Mouse (Mus musculus) stomach, adult 2 months (tissue): ENCODE data around the gene Apoc1. TPM values are rescaled to one million over a fixed set of nuclear protein-coding genes. Genes with fewer than 3 reads are reported as not detected.

Experiments
- polyA plus RNA-seq: library from polyadenylated mRNA; depleted of rRNA; stranded (reverse); fragments of >200 nt; gene quantifications from 2 replicates; pipeline ENCODE4 v1.2.3, GENCODE M21; 2012; rRNA removed

Gene Apoc1
- polyA plus RNA-seq, result 6.5 and 8.3 TPM in 2 replicates

GRCm38 (mm10) chr7:19691873-19692865 is at the start of gene Apoc1:
TSS of gene Apoc1 (minus strand) at chr7:19692660.

DNA sequence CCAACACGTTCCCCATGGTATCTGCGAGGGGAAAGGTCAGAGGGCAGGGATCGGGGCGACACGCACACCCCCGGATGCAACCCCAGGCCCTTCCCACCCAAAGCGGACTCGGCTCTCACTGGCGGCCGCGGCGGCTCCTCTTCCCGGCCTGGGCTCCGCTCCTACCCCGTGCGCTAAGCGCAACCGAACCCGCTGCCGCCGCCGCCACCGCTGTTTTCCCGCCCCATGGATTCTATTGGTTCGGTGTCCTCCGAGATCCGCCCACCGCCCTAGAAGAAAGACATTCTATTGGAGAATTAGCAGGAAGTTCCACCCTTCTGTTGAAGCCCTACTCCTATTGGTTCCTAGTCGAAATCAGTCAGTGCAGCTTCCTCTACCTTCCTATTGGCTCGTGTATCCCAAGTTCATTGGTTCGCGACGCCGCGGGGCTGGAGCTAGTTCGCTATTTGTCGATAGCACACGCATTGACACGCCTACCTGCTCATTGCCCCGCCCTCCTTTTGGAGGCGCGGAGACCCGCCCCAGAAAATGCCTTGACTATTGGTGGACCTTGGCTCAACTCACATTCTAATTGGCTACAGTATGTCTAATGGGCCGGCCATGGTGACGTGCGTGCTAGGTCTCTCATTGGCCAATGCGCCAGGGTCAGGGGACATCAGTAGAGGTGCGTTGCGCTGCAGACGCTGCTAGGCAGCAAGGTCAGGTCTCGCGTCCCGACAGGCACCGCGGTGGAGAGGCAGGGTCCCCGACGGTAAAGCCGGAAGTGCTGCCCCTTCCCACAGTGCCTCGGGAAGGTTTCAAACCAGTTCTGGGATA is 23.0 kb upstream of the Apoc1 start, which contains the start of gene Tomm40:
Gene Tomm40 (minus strand): TSS at position 200 of the 816 bp plus-strand sequence.

DNA sequence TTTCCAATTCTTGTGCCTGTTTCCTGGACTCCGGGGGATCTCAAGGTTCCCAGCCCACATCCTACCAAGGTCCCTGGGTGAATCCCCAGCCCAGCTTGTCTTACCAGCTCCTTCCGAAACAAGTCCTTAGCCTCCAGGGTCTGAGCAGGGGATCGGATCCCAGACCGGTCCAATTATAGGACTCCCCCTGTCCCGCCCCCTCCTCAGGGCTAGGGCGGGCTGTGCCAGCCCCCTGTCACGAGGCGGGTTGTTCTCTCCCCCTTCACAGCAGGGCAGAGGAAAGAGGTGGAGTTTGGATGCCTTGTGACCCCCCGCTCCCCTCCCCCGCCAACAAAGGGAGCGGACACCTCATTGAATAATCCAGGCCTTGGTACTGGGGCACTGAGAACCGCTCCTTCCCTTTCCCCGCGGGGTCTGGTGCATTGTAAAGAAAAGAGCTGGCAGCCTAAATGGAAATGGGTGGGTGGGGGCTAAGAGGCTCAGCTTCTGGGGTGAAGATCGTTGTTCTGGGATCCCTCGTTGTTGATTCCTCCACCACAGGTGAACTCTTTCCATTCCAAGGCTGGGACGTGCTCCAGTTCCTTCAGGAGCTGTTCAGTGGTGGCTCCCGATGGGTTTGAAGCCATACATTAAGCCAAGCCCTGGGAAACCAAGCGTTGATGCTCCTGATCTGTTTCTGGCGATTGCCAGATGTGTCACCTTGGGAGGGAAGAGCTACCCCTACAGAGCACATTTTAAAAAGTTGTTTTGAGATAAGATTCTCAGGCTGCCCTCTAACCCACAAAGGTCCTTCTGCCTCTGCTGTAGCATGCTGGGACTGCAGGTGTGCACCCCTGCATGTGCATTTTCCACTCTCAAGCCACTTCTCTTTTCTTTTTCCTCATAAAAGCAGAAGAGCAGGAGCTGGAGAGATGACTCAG is 6.7 kb upstream of the Apoc1 start, which contains the start of gene Apoe:
Gene Apoe (minus strand): TSS at position 282 of the 920 bp plus-strand sequence.

GRCm38 (mm10) chr7:19681202-19681694 is 11.2 kb downstream of the Apoc1 start, which contains the start of the genes Gm44805 and Apoc4:
TSS of gene Gm44805 (minus strand) at chr7:19681423.
TSS of gene Apoc4 (minus strand) at chr7:19681479.

GRCm38 (mm10) chr7:19677872-19678271 is 14.6 kb downstream of the Apoc1 start, which contains the start of gene Apoc2:
TSS of gene Apoc2 (minus strand) at chr7:19677941.

GRCm38 (mm10) chr7:19664955-19665841 is 27.3 kb downstream of the Apoc1 start, which contains the start of gene Clptm1:
TSS of gene Clptm1 (minus strand) at chr7:19665033.

Other genes starting within 250 kb of the Apoc1 start
- 10.8 and 27.7 TPM in 2 replicates for gene Mark4, start 233.8 kb downstream of the Apoc1 start, polyA plus RNA-seq
- gene Exoc3l2, start 229.3 kb downstream of the Apoc1 start, polyA plus RNA-seq, result 6.3 and 7.2 TPM in 2 replicates
- 7.3 and 15.7 TPM in 2 replicates for gene Bloc1s3, start 184.3 kb downstream of the Apoc1 start, polyA plus RNA-seq
- gene Trappc6a, start 184.3 kb downstream of the Apoc1 start, polyA plus RNA-seq, result 119 and 179 TPM in 2 replicates
- gene Nkpd1, start 174.8 kb downstream of the Apoc1 start, polyA plus RNA-seq, result 45.5 and 87.5 TPM in 2 replicates
- gene Ppp1r37, start 129.6 kb downstream of the Apoc1 start, polyA plus RNA-seq, result 78.3 and 88.5 TPM in 2 replicates
- gene Zfp296, start 115.4 kb downstream of the Apoc1 start, polyA plus RNA-seq, result 7.5 and 7.9 TPM in 2 replicates
- gene Gemin7, start 115.1 kb downstream of the Apoc1 start, polyA plus RNA-seq, result 59.4 and 88.0 TPM in 2 replicates
- gene Clasrp, start 88.2 kb downstream of the Apoc1 start, polyA plus RNA-seq, result 68.5 and 172 TPM in 2 replicates
- gene Relb, start 63.2 kb downstream of the Apoc1 start, polyA plus RNA-seq, result 10.6 and 18.6 TPM in 2 replicates
- gene Clptm1, start 27.6 kb downstream of the Apoc1 start, polyA plus RNA-seq, result 55.4 and 69.0 TPM in 2 replicates
- gene Apoc2, start 14.7 kb downstream of the Apoc1 start, polyA plus RNA-seq, result 1.1 and 1.6 TPM in 2 replicates
- not detected in 2 replicates for gene Gm44805, start 11.2 kb downstream of the Apoc1 start, polyA plus RNA-seq
- gene Apoc4, start 11.2 kb downstream of the Apoc1 start, polyA plus RNA-seq, result 0.37 TPM in 1 of 2 replicates, not detected in the other
- 235 and 380 TPM in 2 replicates for gene Apoe, start 6.5 kb upstream of the Apoc1 start, polyA plus RNA-seq
- 58.9 and 85.6 TPM in 2 replicates for gene Tomm40, start 22.8 kb upstream of the Apoc1 start, polyA plus RNA-seq
- gene Nectin2, start 57.8 kb upstream of the Apoc1 start, polyA plus RNA-seq, result 64.6 and 101 TPM in 2 replicates
- 52.3 and 63.9 TPM in 2 replicates for gene Bcam, start 78.4 kb upstream of the Apoc1 start, polyA plus RNA-seq
- gene Cblc, start 104.1 kb upstream of the Apoc1 start, polyA plus RNA-seq, result 41.1 and 54.6 TPM in 2 replicates
- gene Bcl3, start 130.1 kb upstream of the Apoc1 start, polyA plus RNA-seq, result 47.9 and 87.5 TPM in 2 replicates
- gene Gm19345, start 159.3 kb upstream of the Apoc1 start, polyA plus RNA-seq, result 0.53 TPM in 1 of 2 replicates, not detected in the other
- gene Ceacam16, start 168.6 kb upstream of the Apoc1 start, polyA plus RNA-seq, result 0.26 and 0.29 TPM in 2 replicates
- 2.5 and 3.0 TPM in 2 replicates for gene Ceacam19, start 195.3 kb upstream of the Apoc1 start, polyA plus RNA-seq
- 2.3 and 3.4 TPM in 2 replicates for gene Pvr, start 228.5 kb upstream of the Apoc1 start, polyA plus RNA-seq